Mouse (Mus musculus) cerebellum, postnatal 4 days (tissue): ENCODE results near the gene Esrp2.
A peak's percentile ranks its signal among the peaks of the same experiment; 100 is the strongest.

Source experiments
- DNase-seq, 2 experiments: peaks; one replicate each; pipeline ENCODE4 v3.0.0; 2022; ENCODE audit warnings: low spot score in 2 of 2, mixed read lengths in 1 of 2

Gene Esrp2

DNA sequence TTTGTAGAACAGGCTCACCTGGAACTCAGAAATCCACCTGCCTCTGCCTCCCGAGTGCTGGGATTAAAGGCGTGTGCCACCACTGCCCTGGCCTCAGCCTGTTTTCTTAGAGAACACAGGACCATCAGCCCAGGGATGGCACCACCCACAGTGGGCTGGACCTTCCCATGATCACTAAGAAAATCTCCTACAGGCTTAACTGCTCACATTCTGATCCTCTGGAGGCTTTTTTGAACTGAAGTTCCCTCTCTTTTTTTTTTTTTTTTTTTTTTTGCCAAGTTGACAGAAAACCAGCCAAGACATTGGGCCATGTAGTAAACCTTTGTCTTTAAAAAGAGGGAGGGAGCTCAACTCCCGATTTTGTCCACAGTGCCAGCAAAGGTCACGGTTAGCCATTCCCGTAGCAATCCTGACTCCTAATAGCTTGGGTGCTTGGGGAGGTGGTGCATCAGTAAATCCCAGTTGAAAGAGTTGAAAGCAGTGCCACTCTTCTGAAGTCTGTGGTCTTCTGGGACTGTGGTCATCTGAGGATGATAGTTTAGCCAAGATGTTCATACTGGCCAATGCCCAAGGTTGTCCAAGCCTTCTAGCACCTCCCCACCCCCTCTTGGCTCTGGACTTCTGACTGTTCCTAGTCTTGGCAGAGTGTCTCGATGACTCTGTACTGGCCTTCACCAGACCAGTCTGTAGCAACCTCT is 11.2 kb upstream of the Esrp2 start:
- DNase-seq = no peak

DNA sequence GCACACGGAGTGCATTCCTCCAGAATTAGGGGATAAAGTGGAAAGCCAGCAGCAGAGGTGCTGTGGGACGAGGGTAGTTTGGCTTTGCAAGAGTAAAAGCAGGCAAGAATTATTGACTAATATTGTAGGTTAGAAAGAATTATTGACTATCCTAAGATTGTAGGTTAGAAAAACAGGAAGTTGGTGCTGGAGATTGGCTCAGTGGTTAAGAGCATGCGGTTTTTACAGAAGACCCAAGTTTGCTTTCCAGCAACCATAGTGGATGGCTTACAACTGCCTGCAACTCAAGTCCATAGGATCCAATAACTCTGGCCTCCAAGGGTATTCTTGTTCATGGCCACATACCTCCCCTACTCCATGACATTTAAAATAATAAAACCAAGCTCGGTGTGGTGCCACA is 9.2 kb upstream of the Esrp2 start:
- DNase-seq = no peak

DNA sequence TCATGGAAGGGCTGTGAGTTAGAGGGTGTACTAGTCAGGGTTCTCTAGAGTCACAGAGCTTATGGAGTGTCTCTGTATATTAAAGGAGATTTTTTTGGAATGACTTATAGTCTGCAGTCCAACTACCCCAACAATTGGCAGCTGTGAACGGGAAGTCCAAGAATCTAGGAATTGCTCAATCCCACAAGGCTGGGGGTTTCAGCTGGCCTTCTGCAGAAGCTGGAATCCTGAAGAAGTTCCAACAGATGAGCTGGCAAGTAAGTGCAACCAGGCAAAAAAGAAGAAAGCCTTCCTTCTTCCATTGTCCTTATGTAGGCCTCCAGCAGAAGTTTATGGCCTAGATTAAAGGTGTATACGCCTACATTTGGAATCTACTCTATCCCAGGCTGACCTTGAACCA is 8.6 kb upstream of the Esrp2 start:
- no peak for DNase-seq

DNA sequence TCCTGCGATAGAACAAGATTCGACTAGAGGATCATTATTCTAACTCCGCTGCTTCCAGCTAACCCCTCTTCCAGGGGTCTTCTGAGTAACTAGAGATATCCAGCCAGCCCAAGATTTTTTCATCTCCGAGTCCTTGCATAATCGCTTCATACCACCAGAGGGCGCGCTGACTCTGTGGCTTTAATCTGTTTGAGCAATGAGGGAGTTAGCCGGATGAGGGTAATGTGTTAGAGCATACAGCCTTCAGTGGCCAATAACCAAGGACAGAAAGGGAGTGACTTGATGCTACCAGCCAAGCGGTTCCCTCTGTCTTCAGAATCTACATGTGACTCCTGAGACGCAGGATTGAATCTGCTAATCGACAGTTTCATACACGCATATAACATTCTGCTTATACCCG is 4.0 kb upstream of the Esrp2 start:
- peak; percentile 79 to 82 for DNase-seq

DNA sequence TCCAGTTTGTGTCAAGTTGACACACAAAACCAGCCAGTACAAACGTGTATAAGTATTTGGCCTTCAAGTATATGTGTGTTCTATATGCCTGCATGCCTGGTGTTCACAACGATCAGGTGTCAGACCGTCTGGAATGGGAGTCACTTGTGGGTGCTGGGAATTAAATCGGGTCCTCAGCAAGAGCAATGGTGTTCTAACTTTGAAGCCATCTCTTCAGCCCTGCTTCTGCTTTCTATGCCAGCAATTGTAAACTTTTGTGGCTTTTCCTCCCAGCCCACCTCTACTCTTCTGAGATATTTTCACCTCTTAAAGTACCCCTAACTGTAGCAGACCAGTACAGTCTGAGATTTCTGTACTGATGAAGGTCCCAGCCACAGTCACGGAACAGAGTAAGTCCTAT is 3.4 kb upstream of the Esrp2 start:
- no peak for DNase-seq

DNA sequence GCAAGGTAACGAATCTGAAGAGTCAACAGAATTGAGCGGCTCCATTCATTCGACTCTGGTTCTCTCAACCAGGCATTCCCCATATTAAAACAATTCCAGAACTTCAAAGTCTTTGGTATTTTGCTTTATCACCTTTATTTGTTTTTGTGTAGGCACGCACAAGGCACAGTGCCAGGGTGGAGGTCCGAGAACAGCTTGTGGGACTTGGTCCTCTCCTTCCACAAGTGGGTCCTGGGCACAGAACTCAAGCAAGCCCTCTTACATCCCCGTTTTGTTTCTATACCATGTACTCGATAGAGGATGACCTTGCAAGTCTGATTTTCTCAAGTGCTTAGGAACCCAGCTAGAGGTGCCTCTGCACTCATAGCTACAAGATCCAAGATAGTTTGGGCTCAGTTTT is 1.8 kb upstream of the Esrp2 start:
- no peak for DNase-seq

DNA sequence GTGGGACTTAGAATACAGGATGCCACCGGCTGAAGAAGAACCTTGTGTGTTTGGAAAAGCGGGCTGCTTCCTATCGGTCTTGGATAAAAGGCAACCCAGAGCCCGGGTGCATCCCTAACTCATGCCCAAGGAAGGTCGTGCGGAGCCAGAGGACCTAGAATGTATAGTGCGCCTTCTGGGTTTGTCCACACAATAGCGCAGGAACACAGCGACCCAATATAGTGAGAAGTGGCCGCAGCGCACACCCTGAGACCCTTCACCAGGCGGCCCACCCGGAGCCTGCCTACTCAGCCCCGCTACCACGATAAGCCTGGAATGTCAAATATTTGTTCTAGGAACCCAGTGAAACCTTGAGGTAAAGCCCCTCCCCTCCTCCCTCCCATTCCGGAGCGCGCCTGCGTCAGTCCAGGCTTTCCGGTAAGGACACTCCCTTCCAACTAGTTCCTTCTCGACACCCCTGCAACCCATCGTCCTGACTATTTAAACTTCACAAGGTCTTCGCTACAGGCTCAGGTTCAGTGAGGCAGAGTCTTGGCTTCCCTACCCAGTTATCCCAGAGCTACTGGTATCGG is 1.2 kb upstream of the Esrp2 start:
- no peak for DNase-seq

DNA sequence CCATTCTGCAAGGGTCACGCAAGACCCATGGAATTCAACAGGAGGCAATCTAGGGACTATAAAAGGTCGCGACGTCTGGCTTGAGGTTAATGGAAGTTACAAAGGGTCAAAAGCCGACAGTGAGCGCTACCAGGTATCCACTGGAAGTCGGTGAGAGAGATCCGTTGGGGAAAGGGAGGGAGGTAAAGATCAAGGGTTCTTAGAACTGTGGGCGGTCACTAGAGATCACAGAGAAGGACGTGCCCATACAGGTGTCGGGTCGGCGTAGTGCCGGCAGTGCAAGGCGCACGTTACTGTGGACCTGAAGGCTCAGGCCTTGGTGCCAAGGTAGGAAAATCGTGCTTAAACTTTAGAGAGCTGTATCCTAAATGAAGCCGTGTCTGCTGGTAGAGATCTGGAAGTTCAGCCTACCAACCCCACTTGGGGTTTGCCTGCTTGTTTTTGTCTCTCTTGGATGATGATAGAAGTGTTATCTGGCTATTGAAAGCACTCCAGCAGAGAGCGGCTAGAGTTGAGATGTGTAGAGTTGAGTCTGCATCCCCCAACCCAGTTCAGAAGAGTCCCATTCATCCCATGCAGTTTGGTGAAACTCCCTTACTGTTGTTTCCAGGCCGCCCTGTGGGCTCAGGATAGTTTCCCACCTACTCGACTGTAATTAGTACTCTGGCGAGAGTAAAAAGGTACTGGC is 588 bp upstream of the Esrp2 start:
- no peak for DNase-seq

DNA sequence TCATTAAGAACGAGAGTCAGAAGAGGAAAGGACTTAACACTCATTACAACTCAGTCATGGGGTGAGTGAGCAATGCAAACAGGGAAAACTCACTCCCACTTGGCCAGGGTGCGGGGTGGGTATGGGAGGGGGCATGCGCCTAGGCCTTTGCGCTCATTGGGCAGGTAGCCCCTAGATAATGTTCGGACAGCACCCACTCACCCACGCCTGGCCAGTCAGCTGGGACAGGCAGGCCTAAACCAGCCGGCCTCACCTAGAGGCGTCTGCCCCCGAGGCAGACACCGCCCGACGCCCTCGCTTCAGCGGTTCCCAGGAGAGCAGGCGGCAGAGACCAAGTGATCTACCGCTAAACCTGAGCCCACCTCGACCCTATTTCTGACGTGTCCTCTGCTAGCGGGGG is 1.1 kb downstream of the Esrp2 start:
- DNase-seq = no peak

DNA sequence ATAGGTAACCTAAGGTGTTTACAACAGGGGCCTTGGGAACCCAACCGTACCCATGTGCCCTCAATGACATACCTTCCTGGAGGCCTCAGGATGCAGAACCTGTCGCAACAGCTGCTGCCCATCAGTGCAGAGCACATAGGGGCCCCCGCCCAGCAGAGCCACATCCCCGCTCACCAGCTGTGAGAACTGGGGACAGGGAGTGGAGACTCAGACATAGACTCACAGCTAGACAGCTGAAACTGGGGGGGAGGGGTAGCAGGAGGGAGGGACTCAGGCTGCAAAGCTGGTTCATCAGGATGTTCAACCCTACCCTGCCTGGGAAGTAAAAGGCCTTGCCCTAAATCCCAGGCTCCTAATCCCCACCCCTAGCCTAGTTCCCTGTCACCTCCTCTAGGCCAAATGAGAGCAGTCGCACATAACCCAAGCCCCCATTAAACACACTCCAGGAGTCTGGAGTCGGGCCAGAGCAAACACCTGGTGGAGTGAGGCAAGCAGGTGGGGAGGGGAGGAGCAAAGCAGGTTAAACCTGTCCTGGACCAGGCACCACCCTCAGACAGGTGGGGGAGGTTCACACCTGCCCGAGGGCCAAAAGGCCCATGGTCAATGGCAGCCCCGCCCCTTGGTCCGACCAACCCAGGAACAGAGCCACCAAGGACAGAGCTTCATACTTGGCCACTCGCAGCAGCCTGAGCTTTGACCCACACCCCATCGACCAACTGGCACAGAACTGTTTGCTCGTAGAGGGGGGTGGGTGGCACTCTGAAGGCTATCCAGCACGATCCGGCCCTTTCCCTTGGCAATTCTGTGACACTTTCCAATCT is 1.8 kb downstream of the Esrp2 start:
- no peak for DNase-seq

DNA sequence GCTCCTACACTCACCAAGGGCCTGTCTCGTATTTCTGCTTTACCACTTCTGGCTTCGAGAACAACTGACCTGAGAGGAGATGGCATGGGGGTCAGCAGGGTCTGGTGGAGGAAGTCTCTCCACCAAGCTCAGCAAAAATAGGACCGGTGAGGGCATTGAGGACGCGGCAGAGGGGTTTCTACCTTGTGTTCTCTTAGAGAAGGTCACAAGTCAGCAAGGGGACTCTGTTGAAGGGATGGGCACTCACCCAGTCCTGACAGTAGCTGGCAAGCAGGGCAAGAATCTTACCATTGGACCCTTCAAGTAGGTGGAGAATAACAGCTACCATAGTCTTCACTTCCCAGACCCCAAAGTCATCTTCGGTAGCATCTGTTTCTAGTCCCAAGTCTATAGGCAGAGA is 2.8 kb downstream of the Esrp2 start:
- no peak for DNase-seq

DNA sequence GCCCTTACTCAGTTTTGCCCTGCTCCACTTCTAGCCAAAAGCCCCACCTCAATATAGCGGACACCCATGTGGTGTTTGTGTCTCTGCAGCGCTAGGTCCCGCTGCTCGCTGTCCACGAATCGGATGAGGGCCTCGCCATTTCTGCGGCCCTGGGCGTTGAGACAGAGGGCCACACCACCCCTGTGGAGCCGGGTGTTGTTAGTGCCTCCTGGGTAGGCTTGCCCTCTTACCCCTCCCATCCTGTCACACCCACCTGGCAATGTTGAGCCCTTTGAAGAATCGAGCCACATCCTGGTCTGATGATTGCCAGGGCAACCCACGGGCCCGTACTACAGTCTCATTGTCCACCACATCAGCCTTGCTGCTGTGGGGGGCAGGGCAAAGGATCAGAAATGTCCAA is 3.2 kb downstream of the Esrp2 start:
- DNase-seq = no peak

DNA sequence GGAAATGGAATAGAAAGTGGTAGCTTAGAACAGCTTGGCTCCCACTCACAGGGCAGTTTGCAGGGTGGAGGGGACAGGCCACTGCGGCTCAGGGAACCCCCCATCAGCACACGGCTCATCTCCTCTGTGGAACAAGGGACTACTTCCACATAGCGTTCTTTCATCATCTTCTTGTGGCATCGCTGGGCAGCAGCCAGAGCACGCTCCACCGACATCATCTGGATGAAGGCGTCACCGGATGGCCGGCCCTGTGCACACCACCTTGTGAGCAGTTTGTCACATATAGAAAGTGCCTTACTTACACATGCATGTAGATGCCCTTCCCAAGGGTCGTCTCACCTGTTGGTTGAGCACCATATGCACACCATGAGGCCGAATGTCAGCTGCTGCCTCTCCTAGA is 4.4 kb downstream of the Esrp2 start:
- DNase-seq = no peak

DNA sequence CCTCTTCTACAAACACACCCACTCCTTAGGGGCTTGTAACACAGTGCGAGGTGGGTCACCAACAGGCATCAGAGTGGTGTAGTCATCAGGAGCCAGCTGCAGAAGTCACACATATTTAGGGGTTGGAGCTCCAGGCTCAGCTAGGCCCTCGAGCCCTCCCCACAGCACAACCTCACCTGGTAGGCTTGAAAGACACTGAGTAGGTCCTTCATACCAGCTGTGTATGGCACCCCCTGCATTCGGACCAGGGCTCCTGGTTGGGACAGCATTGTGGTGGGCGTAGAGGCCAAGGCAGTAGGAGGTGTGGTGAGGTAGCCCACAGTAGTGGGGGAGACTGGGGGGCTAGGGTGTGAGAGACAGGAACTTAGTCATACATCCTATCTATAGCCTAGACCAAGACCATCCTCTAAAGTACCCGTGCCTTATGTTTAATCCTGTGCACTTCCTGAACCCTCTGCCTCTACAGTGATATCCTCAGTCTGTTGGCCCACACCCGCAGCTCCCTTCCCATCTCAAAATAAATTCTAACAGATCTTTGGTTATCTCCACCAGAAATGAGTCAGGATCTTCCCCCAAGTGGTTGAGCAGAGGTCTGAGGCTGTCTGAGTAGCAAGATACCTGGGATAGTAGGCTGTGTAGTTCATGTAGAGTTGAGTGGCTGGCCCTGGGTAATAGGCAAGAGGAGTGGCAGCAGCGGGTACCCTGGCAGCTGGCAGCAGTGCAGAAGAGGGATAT is 5.1 kb downstream of the Esrp2 start:
- no peak for DNase-seq

DNA sequence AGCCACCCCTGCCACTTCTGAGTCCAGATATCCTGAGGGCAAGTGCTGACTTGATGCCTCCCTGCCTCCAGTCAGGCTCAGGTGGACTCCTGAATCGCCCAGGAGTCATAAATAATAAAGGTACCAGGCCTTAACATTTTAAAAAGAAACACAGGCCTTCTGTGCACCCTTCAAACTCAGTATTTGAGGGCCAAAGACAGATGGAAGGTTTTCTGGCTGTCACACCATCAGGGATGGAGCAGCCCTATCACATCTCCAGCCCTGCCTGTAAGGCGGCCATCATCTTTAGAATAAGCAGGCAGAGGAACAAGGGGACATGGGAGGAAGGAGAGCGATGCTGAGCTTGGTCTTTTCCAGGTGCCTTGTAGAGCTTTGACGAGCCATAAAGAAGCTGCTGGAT is 5.8 kb downstream of the Esrp2 start:
- no peak for DNase-seq

DNA sequence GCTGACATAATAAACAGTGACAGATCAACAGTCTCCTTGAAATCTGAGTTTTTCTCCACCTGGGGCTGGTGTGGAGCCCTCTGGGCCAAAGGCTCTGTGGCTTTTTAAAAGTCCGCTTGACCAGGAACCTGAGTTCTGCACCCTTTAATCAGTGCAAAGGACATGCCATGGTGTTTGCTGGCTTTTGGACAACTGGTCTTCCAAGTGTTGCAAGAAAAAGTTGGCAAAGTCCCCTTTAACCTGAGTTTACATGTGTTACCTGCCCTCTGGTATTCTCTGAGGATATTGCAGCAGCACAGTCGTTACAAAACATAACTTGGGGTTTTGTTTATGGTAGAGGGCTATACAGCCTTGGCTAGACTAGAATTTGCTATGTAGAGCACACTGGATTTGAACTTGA is 6.3 kb downstream of the Esrp2 start:
- no peak for DNase-seq

DNA sequence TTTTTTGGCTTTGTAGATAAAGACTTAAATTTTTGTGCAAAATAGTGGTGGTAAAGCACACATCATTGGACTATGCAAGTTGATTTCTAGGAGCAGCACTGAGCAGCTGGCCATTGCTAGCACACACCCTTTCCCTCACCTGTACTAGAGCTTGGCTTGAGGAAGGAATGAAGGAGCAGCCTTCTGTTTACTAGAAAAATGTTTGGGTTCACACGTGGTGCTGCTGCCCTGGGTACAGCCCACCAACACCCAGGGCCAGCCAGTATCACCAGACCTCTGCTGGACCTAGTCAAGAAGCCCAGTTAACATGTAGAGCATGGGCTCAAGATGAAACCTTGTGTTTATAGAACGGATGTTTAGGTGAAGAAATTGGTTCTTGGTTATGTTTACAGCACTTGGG is 6.8 kb downstream of the Esrp2 start:
- peak in 1 of 2 experiments; percentile 27 for DNase-seq

DNA sequence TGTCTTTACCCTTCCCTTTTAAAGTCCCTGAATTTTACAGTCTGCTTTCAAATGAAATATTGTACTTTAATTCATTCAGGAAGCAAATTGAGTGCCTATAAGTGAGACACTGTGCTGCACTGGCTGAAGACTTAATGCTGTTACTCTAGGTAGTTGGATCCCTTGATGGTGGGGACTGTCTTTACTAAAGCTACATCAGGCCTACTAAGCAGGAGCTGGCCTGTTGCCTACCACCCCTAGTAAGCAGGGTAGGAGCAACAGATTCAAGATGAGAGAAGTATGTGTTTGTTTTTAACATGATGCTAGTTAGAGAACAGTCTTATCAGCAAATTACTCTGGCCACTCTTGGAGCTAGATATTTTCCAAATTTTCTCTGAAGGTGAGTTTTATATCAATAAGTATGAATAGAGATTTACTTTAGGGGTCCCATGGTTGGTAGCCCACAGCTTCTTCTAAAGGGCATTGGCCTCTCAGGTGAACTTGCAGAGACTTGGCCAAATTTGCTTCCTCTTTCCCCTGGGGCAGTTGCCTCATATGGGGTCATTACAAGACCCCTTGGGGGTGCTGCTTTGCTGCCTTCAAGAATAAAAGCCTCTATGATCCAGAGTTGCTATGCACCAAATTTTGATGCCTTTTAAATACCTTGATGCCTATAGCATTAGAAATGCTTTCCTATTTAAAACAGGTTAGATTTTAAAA is 7.4 kb downstream of the Esrp2 start:
- no peak for DNase-seq

DNA sequence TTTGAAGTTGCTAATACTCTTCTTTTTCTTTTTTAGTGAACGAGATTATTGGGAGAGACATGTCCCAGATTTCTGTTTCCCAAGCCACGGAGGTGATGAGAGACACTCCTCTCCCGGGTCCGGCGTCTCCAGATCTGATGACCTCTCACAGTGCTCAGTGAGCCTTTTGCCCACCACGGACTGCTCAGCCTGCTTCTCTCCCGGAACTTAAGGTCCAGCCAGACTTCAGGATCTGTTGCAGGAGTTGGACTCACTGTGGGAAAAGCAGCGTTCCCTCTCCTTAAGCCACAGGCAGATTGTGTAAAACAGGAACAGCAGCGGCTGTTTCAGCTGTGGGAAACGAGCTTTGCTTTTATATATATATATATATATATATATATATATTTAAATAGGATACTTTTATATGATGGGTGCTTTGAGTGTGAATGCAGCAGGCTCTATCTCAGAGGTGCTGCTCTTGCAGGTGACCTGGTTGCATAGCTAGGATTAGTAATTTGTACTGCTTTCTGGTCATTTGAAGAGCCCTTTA is 8.8 kb downstream of the Esrp2 start:
- DNase-seq = peak in 1 of 2 experiments; percentile 37

DNA sequence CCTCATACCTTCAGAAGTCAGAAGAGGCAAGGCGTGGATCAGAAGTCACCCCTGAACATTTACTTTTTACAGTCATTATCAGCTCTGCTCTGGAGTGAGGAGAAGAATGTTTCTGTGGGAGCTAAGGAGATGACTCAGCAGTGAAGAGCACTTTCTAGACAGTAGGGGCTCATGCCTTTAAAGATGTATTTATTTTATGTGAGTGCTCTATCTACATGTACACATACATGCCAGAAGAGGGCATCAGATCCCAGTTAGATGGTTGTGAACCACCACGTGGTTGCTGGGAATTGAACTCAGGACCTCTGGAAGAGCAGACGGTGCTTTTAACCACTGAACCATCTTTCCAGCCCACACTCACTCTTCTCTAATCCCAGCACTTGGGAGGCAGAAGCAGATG is 9.7 kb downstream of the Esrp2 start:
- DNase-seq = no peak

DNA sequence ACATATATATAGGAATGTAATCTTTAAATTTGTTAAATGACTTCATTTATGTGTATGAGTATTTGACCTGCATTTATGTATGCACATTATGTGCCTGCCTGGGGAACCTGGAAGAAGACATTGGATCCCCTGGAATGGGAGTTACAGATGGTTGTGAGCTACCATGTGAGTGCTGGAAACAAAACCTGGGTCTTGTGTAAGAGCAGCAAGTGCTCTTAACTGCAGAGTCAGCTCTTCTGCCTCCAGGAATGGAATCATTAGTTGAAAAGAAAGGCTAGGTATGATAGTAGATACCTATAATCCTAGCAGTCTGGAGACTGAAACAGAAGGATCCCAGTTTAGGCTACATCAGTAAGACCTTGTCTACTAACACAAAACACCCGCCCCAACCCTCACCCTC is 10.7 kb downstream of the Esrp2 start:
- DNase-seq = no peak
